Mouse (Mus musculus): Measurements from ENCODE around the gene BC028528.

DNA sequence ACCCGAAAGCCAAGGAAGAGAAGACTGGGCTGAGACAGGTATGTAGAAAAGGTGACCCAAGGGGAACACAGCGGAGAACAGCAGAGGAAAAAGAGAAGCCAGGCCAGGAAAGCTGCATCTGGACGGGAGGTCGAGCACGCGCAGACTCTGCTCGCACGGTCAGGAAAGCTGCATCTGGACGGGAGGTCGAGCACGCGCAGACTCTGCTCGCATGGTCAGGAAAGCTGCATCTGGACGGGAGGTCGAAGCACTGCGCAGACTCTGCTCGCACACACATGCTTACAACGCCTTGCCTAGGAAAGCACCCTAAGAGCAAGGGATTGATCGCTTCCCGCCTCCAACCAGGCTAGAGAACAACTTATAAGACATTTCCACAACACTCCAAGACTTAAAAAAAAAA lies 26.2 kb downstream of the BC028528 start:
- no peak for TF ChIP-seq GATA1 (IDR thresholded peaks at IDR 0.05; ENCODE audit: borderline replicate concordance, low read length)
- no peak for TF ChIP-seq FLI1 (IDR thresholded peaks at IDR 0.05; ENCODE audit: low read length)
